Mouse (Mus musculus) midbrain, embryonic 15.5 days (tissue): ENCODE results near the gene Guca2a. TPM values are rescaled to one million over a fixed set of nuclear protein-coding genes. Genes with fewer than 3 reads are reported as not detected.

ENCODE experiments used
- ATAC-seq: fragments of 200-750 bp; cut with Nextera tagmentation; replicated peaks from 2 replicates; pipeline ENCODE4 v1.8.0; 2017; ENCODE audit warnings: moderate TSS enrichment
- H3K27ac ChIP-seq: fragments of 300-500 bp; sonication (generic); 2 replicates; pipeline ENCODE4 v1.5.1; 2015; ENCODE audit warnings: mild to moderate bottlenecking, inconsistent platforms
- H3K27me3 ChIP-seq: fragments of 300-500 bp; sonication (generic); replicated peaks from 2 replicates; pipeline ENCODE4 v1.6.1; 2015; ENCODE audit warnings: inconsistent platforms
- H3K36me3 ChIP-seq: fragments of 300-500 bp; sonication (generic); replicated peaks from 2 replicates; pipeline ENCODE4 v1.6.1; 2015; ENCODE audit warnings: inconsistent platforms
- H3K4me1 ChIP-seq: fragments of 300-500 bp; sonication (generic); 2 replicates; pipeline ENCODE4 v1.6.1; 2015; ENCODE audit warnings: inconsistent platforms
- H3K4me2 ChIP-seq: fragments of 300-500 bp; sonication (generic); 2 replicates; pipeline ENCODE4 v1.6.1; 2015; ENCODE audit warnings: inconsistent platforms, mild to moderate bottlenecking, moderate library complexity
- H3K4me3 ChIP-seq: fragments of 300-500 bp; sonication (generic); 2 replicates; pipeline ENCODE4 v1.5.1; 2015; ENCODE audit warnings: mild to moderate bottlenecking, inconsistent platforms
- H3K9ac ChIP-seq: fragments of 300-500 bp; sonication (generic); 2 replicates; pipeline ENCODE4 v1.6.1; 2015; ENCODE audit warnings: mild to moderate bottlenecking, inconsistent platforms
- H3K9me3 ChIP-seq: fragments of 300-500 bp; sonication (generic); 2 replicates; pipeline ENCODE4 v1.6.1; 2016; ENCODE audit warnings: inconsistent platforms
- WGBS: fragments of 180-500 bp; shearing (Covaris S2); methylation state at CpG from one replicate; pipeline ENCODE4 v1.1.7; 2015; ENCODE audit warnings: mixed read lengths; 5-methylcytosine and 5-hydroxymethylcytosine counted together
- polyA plus RNA-seq: library from polyadenylated mRNA; unstranded; fragments of >200 nt; fragmentation: Nextera tagmentation; extraction: Ambion mirVana; gene quantifications from 2 replicates; pipeline ENCODE4 v1.2.1, GENCODE M21; 2015

Guca2a gene
- polyA plus RNA-seq, 1 experiment from 2014 or later = not detected

- Histone ChIP-seq H3K4me3 (no peak overlapping the region), H3K9me3 (peaks cover 6% of the 10 kb centered on the region; the same call in 1 of the 2 replicates), H3K4me2 (no peak overlapping the region), H3K27ac (no peak overlapping the region), H3K4me1 (no peaks in the 10 kb centered on the region), H3K9ac (no peak overlapping the region), H3K27me3 (no peaks in the 10 kb centered on the region), H3K36me3 (no peaks in the 10 kb centered on the region)
- WGBS = 79% methylated on average over 1 of the region's 1 CpGs
- no peak for ATAC-seq
These were observed 19.5 kb downstream of the Guca2a start for GRCm38 (mm10) chr4:119657011-119657410.

- 77% methylated on average over 2 of the region's 2 CpGs for WGBS
- no peak overlapping the region for H3K9ac ChIP-seq
- no peak for ATAC-seq
These were observed 20.7 kb downstream of the Guca2a start for GRCm38 (mm10) chr4:119658246-119658645.

GRCm38 (mm10) chr4:119658731-119659130 is 21.2 kb downstream of the Guca2a start, which contains the start of gene Guca2b:
Guca2b (minus strand) TSS chr4:119658954.
- Histone ChIP-seq H3K27ac (no peak within 1 kb of the TSS), H3K27me3 (no peaks in the 10 kb centered on the region), H3K36me3 (no peaks in the 10 kb centered on the region), H3K4me2 (no peak within 1 kb of the TSS), H3K4me3 (no peak within 1 kb of the TSS), H3K9me3 (no peaks in the 10 kb centered on the region), H3K4me1 (no peaks in the 10 kb centered on the region), H3K9ac (no peak within 1 kb of the TSS)
- ATAC-seq = no peak
- WGBS = 86% methylated on average over 4 of the region's 4 CpGs

More at GRCm38 (mm10) chr4:119658246-119658645, 20.7 kb downstream of the Guca2a start:
- Histone ChIP-seq H3K4me3 (no peak overlapping the region), H3K27me3 (no peaks in the 10 kb centered on the region), H3K27ac (no peak overlapping the region), H3K9me3 (peaks cover 4% of the 10 kb centered on the region; the same call in 1 of the 2 replicates), H3K36me3 (no peaks in the 10 kb centered on the region), H3K4me1 (no peaks in the 10 kb centered on the region), H3K4me2 (no peak overlapping the region)

GRCm38 (mm10) chr4:119660007-119660406 is 22.5 kb downstream of the Guca2a start:
- Histone ChIP-seq H3K4me3 (no peak overlapping the region), H3K36me3 (no peaks in the 10 kb centered on the region), H3K9me3 (no peaks in the 10 kb centered on the region), H3K9ac (no peak overlapping the region), H3K4me1 (no peaks in the 10 kb centered on the region), H3K27ac (no peak overlapping the region), H3K4me2 (no peak overlapping the region), H3K27me3 (no peaks in the 10 kb centered on the region)
- ATAC-seq = no peak
- WGBS = 81% methylated on average over 8 of the region's 8 CpGs

- Histone ChIP-seq H3K4me1 (no peaks in the 10 kb centered on the region), H3K27ac (no peak overlapping the region), H3K4me3 (no peak overlapping the region), H3K4me2 (no peak overlapping the region), H3K9ac (no peak overlapping the region), H3K9me3 (no peaks in the 10 kb centered on the region), H3K27me3 (no peaks in the 10 kb centered on the region), H3K36me3 (no peaks in the 10 kb centered on the region)
- 80% methylated on average over 4 of the region's 4 CpGs for WGBS
- ATAC-seq = no peak
These were observed 24.6 kb downstream of the Guca2a start for GRCm38 (mm10) chr4:119662151-119662550.

GRCm38 (mm10) chr4:119662976-119663375 is 25.5 kb downstream of the Guca2a start:
- Histone ChIP-seq H3K9ac (no peak overlapping the region), H3K4me2 (no peak overlapping the region), H3K9me3 (no peaks in the 10 kb centered on the region), H3K27ac (no peak overlapping the region), H3K36me3 (no peaks in the 10 kb centered on the region), H3K4me1 (no peaks in the 10 kb centered on the region), H3K27me3 (no peaks in the 10 kb centered on the region), H3K4me3 (no peak overlapping the region)
- 86% methylated on average over 7 of the region's 7 CpGs for whole genome bisulfite sequencing
- no peak for ATAC-seq

- Histone ChIP-seq H3K4me1 (no peaks in the 10 kb centered on the region), H3K4me3 (no peak overlapping the region), H3K27ac (no peak overlapping the region), H3K36me3 (no peaks in the 10 kb centered on the region), H3K9ac (no peak overlapping the region), H3K9me3 (no peaks in the 10 kb centered on the region), H3K4me2 (no peak overlapping the region), H3K27me3 (no peaks in the 10 kb centered on the region)
- no peak for ATAC-seq
- 93% methylated on average over 14 of the region's 14 CpGs for WGBS
These were observed 26.0 kb downstream of the Guca2a start for GRCm38 (mm10) chr4:119663409-119664095.

GRCm38 (mm10) chr4:119665166-119665565 is 27.7 kb downstream of the Guca2a start:
- Histone ChIP-seq H3K4me1 (peaks cover 6% of the 10 kb centered on the region), H3K27me3 (no peaks in the 10 kb centered on the region), H3K4me3 (no peak overlapping the region), H3K4me2 (no peak overlapping the region), H3K9ac (no peak overlapping the region), H3K36me3 (no peaks in the 10 kb centered on the region), H3K9me3 (no peaks in the 10 kb centered on the region), H3K27ac (no peak overlapping the region)
- WGBS = 94% methylated on average over 2 of the region's 2 CpGs
- ATAC-seq = no peak

- no peak for ATAC-seq
- H3K4me3 ChIP-seq = no peak overlapping the region
These were observed 28.6 kb downstream of the Guca2a start for GRCm38 (mm10) chr4:119666116-119666515.

GRCm38 (mm10) chr4:119667454-119667853 is 29.9 kb downstream of the Guca2a start:
- peak; percentile 18; the same call in 1 of the 2 replicates for ATAC-seq
- Histone ChIP-seq H3K4me2 (no peak overlapping the region), H3K4me3 (no peak overlapping the region), H3K9me3 (no peaks in the 10 kb centered on the region), H3K27me3 (no peaks in the 10 kb centered on the region), H3K36me3 (no peaks in the 10 kb centered on the region), H3K4me1 (peaks cover 13% of the 10 kb centered on the region), H3K9ac (no peak overlapping the region), H3K27ac (no peak overlapping the region)
- WGBS = 25% methylated on average over 5 of the region's 5 CpGs

More at GRCm38 (mm10) chr4:119666116-119666515, 28.6 kb downstream of the Guca2a start:
- 37% methylated on average over 8 of the region's 8 CpGs for WGBS
- no peak overlapping the region for H3K9ac ChIP-seq
- peaks cover 13% of the 10 kb centered on the region for H3K4me1 ChIP-seq
- no peaks in the 10 kb centered on the region for H3K36me3 ChIP-seq
- H3K4me2 ChIP-seq = no peak overlapping the region
- no peaks in the 10 kb centered on the region for H3K27me3 ChIP-seq
- H3K9me3 ChIP-seq = no peaks in the 10 kb centered on the region
- H3K27ac ChIP-seq = no peak overlapping the region

- Histone ChIP-seq H3K4me3 (no peak overlapping the region), H3K9me3 (no peaks in the 10 kb centered on the region), H3K36me3 (no peaks in the 10 kb centered on the region), H3K9ac (no peak overlapping the region), H3K4me1 (peaks cover 13% of the 10 kb centered on the region), H3K27ac (no peak overlapping the region), H3K4me2 (no peak overlapping the region), H3K27me3 (no peaks in the 10 kb centered on the region)
- ATAC-seq = no peak
- WGBS = 88% methylated on average over 3 of the region's 3 CpGs
These were observed 30.7 kb downstream of the Guca2a start for GRCm38 (mm10) chr4:119668185-119668584.

- ATAC-seq = no peak
- Histone ChIP-seq H3K27ac (no peak overlapping the region), H3K4me2 (no peak overlapping the region), H3K27me3 (no peaks in the 10 kb centered on the region), H3K4me1 (peaks cover 13% of the 10 kb centered on the region), H3K9ac (no peak overlapping the region), H3K36me3 (no peaks in the 10 kb centered on the region), H3K9me3 (no peaks in the 10 kb centered on the region), H3K4me3 (no peak overlapping the region)
- WGBS = 67% methylated on average over 4 of the region's 4 CpGs
These were observed 31.1 kb downstream of the Guca2a start for GRCm38 (mm10) chr4:119668596-119668995.
